Mouse (Mus musculus): ENCODE measurements at regions not wholly inside any gene's neighbourhood (a gene's known extent, or its start where the extent isn't known, plus 50 kb on each side); places are given as distances from the start of the nearest gene placed in this dataset.

GRCm38 (mm10) chr2:51848491-51848890 is 86.5 kb downstream of the Rbm43 start:
- TF ChIP-seq CTCF (IDR thresholded peaks at IDR 0.05; ENCODE audit: low read depth): no peak
- TF ChIP-seq EP300 (IDR thresholded peaks at IDR 0.05; ENCODE audit: low read depth): no peak

Data from liver, postnatal 0 days (tissue).